Mouse (Mus musculus) E14TG2a.4 (cell line): ENCODE data around the gene Epgn.

Source experiments
- CTCF ChIP-seq: conservative IDR thresholded peaks from 2 replicates; pipeline ENCODE4 v1.5.1; 2014; ENCODE audit warnings: low read length
- POU5F1 ChIP-seq: IDR thresholded peaks from 2 replicates; pipeline ENCODE4 v1.6.1; 2014; ENCODE audit warnings: low read length, borderline replicate concordance

DNA sequence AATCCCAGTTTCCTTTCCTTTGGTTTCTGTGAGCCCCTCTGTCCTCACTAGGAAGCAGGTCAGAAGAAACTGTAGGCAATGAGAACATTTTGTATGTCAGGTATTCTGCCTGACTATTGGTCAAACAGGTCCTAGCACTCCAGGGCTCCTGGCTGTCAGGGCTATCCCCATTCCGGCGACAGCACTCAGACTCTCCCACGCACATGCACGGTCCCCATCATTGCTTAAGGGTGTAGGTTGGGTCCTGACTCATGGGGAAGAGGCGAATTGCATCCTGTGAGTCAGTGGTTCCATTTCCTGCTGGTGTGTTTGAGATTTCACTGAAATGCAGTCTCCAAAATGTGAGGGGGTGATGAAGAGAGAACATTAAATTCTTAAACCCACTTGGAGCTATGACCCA is 55.8 kb downstream of the Epgn start:
- TF ChIP-seq CTCF = no peak
- no peak for TF ChIP-seq POU5F1
